Mouse (Mus musculus): ENCODE measurements around the gene Clptm1l. TPM values are rescaled to one million over a fixed set of nuclear protein-coding genes. Genes with fewer than 3 reads are reported as not detected.

The Clptm1l gene
- polyA plus RNA-seq, 1 experiment: 24.9 TPM

DNA sequence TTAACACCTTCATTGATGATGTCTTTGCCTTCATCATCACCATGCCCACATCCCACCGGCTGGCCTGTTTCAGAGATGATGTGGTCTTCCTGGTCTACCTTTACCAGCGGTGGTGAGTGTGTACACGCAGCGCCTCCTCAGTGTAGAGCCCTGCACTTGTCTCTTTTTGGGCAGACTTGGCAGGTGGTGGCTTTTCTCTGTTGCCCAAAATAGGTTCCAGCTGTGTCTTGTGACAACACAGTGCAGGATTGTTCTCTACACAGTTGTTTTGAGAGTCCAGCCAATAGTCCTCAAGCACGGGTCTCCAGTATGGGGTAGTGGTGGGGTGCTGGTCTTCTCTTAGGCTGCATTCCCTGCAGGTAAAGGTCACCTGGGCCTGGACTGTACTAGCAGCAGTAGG, 14.6 kb downstream of the Clptm1l start:
- peaks cover 95% of the 10 kb centered on the region for H3K36me3 ChIP-seq (replicated peaks; ENCODE audit: low read length)
- H3K27me3 ChIP-seq (replicated peaks): no peaks in the 10 kb centered on the region
- peak overlapping the region; percentile 55 for H3K4me3 ChIP-seq (replicated peaks)
- peaks cover 45% of the 10 kb centered on the region for H3K4me1 ChIP-seq
- TF ChIP-seq FLI1 (IDR thresholded peaks at IDR 0.05; ENCODE audit: low read length) (no peak), GATA1 (IDR thresholded peaks at IDR 0.05; ENCODE audit: borderline replicate concordance, low read length) (no peak)
- H3K9me3 ChIP-seq: no peaks in the 10 kb centered on the region

DNA sequence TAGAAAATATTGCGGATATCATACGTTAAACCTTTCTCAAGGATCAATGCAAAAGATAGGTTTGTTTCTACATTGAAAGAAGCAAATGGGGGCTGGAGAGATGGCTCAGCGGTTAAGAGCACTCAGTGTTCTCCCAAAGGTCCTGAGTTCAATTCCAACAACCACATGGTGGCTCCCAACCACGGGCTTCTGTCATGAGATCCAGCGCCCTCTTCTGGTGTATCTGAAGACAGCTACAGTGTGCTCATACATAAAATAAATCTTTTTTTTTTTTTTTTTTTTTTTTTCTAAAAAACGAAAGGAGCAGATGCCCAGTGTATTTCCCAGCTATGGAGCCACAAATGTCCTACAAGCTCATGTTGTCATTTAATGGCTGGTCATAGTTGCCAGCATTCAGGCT, 16.8 kb downstream of the Clptm1l start:
- peaks cover 2% of the 10 kb centered on the region for H3K27me3 ChIP-seq (replicated peaks)
- no peak overlapping the region for H3K4me3 ChIP-seq (replicated peaks)
- peaks cover 72% of the 10 kb centered on the region for H3K36me3 ChIP-seq (replicated peaks; ENCODE audit: low read length)
- no peak for TF ChIP-seq GATA1 (IDR thresholded peaks at IDR 0.05; ENCODE audit: borderline replicate concordance, low read length)
- no peak for TF ChIP-seq FLI1 (IDR thresholded peaks at IDR 0.05; ENCODE audit: low read length)
- peaks cover 50% of the 10 kb centered on the region for H3K4me1 ChIP-seq
- H3K9me3 ChIP-seq: no peaks in the 10 kb centered on the region

DNA sequence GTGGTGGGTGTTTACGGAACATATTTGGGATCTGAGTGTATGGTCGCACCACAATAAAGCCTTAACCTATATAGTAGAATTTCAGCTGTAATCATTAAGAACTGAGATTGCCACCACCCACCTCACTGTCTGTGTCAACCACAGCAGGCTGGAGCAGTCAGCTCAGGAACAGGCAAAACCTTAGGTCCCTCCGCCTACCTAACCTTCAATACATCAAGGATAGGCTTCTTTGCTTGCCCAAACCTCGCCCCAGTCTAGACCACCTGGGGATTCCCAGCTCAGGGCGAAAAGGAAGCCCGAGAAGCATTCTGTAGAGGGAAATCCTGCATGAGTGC, 22.6 kb downstream of the Clptm1l start:
- H3K36me3 ChIP-seq (replicated peaks; ENCODE audit: low read length): peaks cover 16% of the 10 kb centered on the region
- TF ChIP-seq GATA1 (IDR thresholded peaks at IDR 0.05; ENCODE audit: borderline replicate concordance, low read length) (no peak), FLI1 (IDR thresholded peaks at IDR 0.05; ENCODE audit: low read length) (no peak)
- no peaks in the 10 kb centered on the region for H3K9me3 ChIP-seq
- peak overlapping the region; percentile 87 for H3K4me3 ChIP-seq (replicated peaks)
- H3K27me3 ChIP-seq (replicated peaks): peaks cover 40% of the 10 kb centered on the region
- H3K4me1 ChIP-seq: peaks cover 20% of the 10 kb centered on the region

- Histone ChIP-seq H3K9me3 (no peaks in the 10 kb centered on the region), H3K4me3 (replicated peaks) (peak within 1 kb of the TSS; percentile 87), H3K4me1 (peaks cover 20% of the 10 kb centered on the region), H3K36me3 (replicated peaks; ENCODE audit: low read length) (peaks cover 11% of the 10 kb centered on the region), H3K27me3 (replicated peaks) (peaks cover 40% of the 10 kb centered on the region)
- TF ChIP-seq GATA1 (IDR thresholded peaks at IDR 0.05; ENCODE audit: borderline replicate concordance, low read length) (no peak), FLI1 (IDR thresholded peaks at IDR 0.05; ENCODE audit: low read length) (no peak)
These were observed 23.1 kb downstream of the Clptm1l start, which contains the start of gene Tert for GRCm38 (mm10) chr13:73626745-73627549. Gene Tert, plus strand, starts transcription at chr13:73626911.

DNA sequence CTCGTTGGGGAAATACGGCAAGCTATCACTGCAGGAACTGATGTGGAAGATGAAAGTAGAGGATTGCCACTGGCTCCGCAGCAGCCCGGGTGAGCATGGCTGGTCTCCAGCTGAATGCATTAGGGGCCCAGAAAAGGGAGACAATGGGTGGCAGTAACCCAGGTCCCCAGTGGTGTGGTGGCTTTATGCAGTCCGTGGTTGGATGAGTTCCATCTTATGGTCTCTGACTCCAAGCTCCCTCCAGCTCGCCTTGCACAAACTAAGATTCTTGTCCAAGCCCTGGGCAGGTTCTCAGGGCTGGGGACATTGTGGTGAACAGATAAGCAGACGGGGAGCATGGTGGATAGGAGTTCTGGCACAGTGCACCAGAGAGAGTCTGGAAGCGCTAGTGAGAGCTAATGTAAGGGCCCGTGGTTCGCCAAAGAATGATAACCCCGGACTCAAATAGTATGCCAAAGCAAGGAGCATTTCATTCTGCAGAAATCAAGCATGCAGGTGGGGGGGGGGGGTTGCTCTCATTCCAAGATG, 24.8 kb downstream of the Clptm1l start:
- H3K27me3 ChIP-seq (replicated peaks): peaks cover 43% of the 10 kb centered on the region
- H3K4me3 ChIP-seq (replicated peaks): no peak overlapping the region
- TF ChIP-seq GATA1 (IDR thresholded peaks at IDR 0.05; ENCODE audit: borderline replicate concordance, low read length) (no peak), FLI1 (IDR thresholded peaks at IDR 0.05; ENCODE audit: low read length) (no peak)
- H3K4me1 ChIP-seq: peaks cover 20% of the 10 kb centered on the region
- no peaks in the 10 kb centered on the region for H3K36me3 ChIP-seq (replicated peaks; ENCODE audit: low read length)
- no peaks in the 10 kb centered on the region for H3K9me3 ChIP-seq

DNA sequence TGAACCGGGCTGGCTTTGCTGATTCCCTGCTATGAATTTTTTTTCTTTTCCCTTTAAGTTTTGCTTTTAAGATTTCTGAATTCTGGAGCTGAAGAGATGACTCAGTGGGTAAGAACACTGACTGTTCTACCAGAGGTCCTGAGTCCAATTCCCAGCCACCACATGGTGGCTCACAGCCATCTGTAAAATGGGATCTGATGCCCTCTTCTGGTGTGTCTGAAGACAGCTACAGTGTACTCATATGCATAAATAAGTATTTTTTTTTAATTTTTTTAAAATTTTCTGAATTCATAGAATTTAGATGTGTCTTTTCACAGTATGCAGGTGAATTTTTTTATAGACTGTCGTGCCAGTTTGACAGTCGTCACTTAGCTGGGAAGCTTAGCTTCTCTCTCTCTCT, 28.0 kb downstream of the Clptm1l start:
- Histone ChIP-seq H3K27me3 (replicated peaks) (peaks cover 54% of the 10 kb centered on the region), H3K9me3 (no peaks in the 10 kb centered on the region), H3K4me3 (replicated peaks) (no peak overlapping the region), H3K36me3 (replicated peaks; ENCODE audit: low read length) (no peaks in the 10 kb centered on the region), H3K4me1 (peaks cover 8% of the 10 kb centered on the region)
- TF ChIP-seq FLI1 (IDR thresholded peaks at IDR 0.05; ENCODE audit: low read length) (no peak), GATA1 (IDR thresholded peaks at IDR 0.05; ENCODE audit: borderline replicate concordance, low read length) (no peak)

DNA sequence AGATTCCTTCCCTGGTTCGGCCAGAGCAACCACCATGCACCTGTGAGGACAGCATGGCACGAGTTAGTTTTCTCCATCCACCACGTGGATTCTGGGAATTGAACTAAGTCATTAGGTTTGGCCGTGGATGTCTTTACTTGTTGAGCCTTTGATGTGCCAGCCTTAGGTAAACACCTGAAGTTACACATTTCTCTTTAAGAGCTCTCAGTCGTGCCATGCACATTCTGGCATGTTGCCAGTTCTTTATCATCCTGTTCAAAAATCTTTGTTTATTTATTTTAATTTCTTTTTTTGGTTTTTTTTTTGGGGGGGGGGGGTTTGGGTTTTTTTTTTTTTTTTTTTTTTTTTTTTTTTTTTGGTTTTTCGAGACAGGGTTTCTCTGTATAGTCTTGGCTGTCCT, 34.0 kb downstream of the Clptm1l start:
- H3K4me3 ChIP-seq (replicated peaks): no peak overlapping the region
- peaks cover 49% of the 10 kb centered on the region for H3K27me3 ChIP-seq (replicated peaks)
- no peak for TF ChIP-seq GATA1 (IDR thresholded peaks at IDR 0.05; ENCODE audit: borderline replicate concordance, low read length)
- no peak for TF ChIP-seq FLI1 (IDR thresholded peaks at IDR 0.05; ENCODE audit: low read length)
- H3K4me1 ChIP-seq: no peaks in the 10 kb centered on the region
- H3K36me3 ChIP-seq (replicated peaks; ENCODE audit: low read length): no peaks in the 10 kb centered on the region
- no peaks in the 10 kb centered on the region for H3K9me3 ChIP-seq

GRCm38 (mm10) chr13:73641296-73641695, 37.5 kb downstream of the Clptm1l start:
- H3K36me3 ChIP-seq (replicated peaks; ENCODE audit: low read length): no peaks in the 10 kb centered on the region
- H3K27me3 ChIP-seq (replicated peaks): peaks cover 53% of the 10 kb centered on the region
- H3K4me3 ChIP-seq (replicated peaks): no peak overlapping the region
- TF ChIP-seq GATA1 (IDR thresholded peaks at IDR 0.05; ENCODE audit: borderline replicate concordance, low read length) (no peak), FLI1 (IDR thresholded peaks at IDR 0.05; ENCODE audit: low read length) (no peak)
- H3K9me3 ChIP-seq: no peaks in the 10 kb centered on the region
- H3K4me1 ChIP-seq: no peaks in the 10 kb centered on the region

DNA sequence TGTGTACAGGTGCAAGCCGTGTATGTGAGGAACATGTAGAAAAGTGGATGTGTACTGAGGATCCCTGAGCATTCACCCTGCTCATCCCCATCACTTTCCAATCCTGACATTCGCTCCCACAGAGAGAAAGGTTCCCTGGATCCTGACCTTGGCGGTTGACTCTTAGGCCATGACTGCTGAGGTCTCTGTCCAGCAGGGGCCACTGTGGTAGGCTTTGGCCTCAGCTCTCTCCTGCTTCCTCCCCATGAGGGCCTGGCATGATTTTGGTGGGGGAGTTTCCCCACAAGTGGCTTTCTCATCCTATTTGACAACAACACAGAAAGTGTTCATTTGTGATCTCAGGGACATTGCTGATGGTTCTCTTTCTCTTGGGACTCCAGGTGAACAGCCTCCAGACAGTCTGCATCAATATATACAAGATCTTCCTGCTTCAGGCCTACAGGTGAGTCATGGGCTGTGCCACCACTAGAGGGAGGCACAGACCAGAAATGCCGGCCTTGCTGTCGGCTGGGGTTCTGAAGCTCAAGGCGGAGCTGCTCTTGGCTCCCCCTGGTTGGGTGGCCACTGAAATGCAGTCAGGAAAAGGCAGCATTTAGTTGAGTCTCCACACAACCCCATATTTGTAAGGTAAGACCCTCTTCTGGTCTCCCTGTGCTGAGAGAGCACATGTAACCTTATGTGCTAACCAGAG, 42.7 kb downstream of the Clptm1l start:
- TF ChIP-seq GATA1 (IDR thresholded peaks at IDR 0.05; ENCODE audit: borderline replicate concordance, low read length): no peak
- TF ChIP-seq FLI1 (IDR thresholded peaks at IDR 0.05; ENCODE audit: low read length): no peak
- no peaks in the 10 kb centered on the region for H3K36me3 ChIP-seq (replicated peaks; ENCODE audit: low read length)
- no peaks in the 10 kb centered on the region for H3K4me1 ChIP-seq

GRCm38 (mm10) chr13:73653266-73653665, 49.5 kb downstream of the Clptm1l start:
- Histone ChIP-seq H3K36me3 (replicated peaks; ENCODE audit: low read length) (no peaks in the 10 kb centered on the region), H3K4me1 (no peaks in the 10 kb centered on the region), H3K9me3 (peaks cover 6% of the 10 kb centered on the region), H3K27me3 (replicated peaks) (peaks cover 28% of the 10 kb centered on the region), H3K4me3 (replicated peaks) (no peak overlapping the region)
- no peak for TF ChIP-seq GATA1 (IDR thresholded peaks at IDR 0.05; ENCODE audit: borderline replicate concordance, low read length)
- no peak for TF ChIP-seq FLI1 (IDR thresholded peaks at IDR 0.05; ENCODE audit: low read length)

More for the DNA sequence above, 42.7 kb downstream of the Clptm1l start:
- Histone ChIP-seq H3K4me3 (replicated peaks) (no peak overlapping the region), H3K27me3 (replicated peaks) (peaks cover 64% of the 10 kb centered on the region), H3K9me3 (peaks cover 6% of the 10 kb centered on the region)
